ENCODE assay signal across 8 mouse cellular contexts in the genomic region with DNA sequence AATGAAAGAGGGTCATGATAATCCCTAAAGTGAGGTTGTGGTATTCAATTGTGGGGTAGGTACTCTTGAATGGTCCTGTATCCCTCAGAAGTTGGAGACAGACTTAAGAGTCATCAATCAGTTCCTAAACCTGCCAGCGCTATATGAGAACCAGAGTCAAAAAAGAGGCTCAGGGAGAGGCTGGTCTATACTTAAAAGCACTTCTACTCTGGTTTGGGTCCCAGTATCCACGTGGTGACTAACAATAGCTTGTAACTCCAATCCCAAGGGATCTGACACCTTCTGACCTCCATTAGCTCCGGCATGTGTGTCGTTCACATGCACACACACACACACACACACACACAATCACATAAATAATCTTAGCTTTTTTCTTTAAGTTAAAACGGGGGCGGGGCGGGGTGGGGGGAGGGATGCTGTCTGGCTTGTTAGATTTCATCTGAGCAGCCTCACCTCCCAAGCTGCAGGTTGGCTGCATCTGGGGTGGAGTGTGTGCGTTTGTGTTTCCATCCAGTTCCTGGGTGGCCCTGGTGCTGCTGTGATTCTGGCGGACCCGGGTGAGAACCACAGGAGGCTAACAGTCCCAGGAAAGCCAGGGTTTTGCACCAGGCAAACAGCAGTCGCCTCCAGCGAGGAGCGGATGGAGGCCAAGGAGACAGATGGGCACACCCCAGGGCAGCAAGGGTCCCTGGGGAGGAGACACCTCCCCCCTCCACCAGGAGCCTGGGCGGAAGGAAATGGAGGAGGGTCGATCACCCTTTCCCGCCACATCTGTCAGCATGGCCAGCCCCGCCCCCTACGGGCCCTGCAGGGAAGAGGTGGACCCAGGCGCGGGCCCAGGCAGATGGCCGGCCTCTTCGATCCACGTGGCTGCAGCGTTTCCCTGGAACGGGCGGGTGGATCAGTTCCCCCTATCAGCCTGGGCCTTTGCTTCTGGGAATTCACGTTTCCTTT. TPM values are rescaled to one million over a fixed set of nuclear protein-coding genes. Genes with fewer than 3 reads are reported as not detected.
DNase-seq lines count a peak whose midpoint lies in the region; ATAC-seq and TF ChIP-seq lines count a peak whose summit lies in the region.

No protein-coding gene starts in this region.

- no peaks in the 10 kb centered on the region for H3K36me3 ChIP-seq in embryonic facial prominence, embryonic 11.5 days (replicated peaks; ENCODE audit: control insufficient read depth, insufficient read depth, low read depth, low read length)
- H3K36me3 ChIP-seq in heart, embryonic 10.5 days = no peaks in the 10 kb centered on the region
- no peaks in the 10 kb centered on the region for H3K36me3 ChIP-seq in neural tube, embryonic 15.5 days

- TF ChIP-seq CTCF in lung, adult 2 months (IDR thresholded peaks at IDR 0.05; ENCODE audit: insufficient read depth, low read length) = no peak

- no peaks in the 10 kb centered on the region for H3K27me3 ChIP-seq in embryonic facial prominence, embryonic 11.5 days (ENCODE audit: control insufficient read depth, insufficient read depth, low read length)
- H3K27me3 ChIP-seq in heart, embryonic 10.5 days (ENCODE audit: insufficient read depth, poor library complexity, severe bottlenecking) = 0 out of 2 replicates have a peak, but pooled peaks cover 8% of the 10 kb centered on the region
- no peaks in the 10 kb centered on the region for H3K27me3 ChIP-seq in neural tube, embryonic 15.5 days (replicated peaks)

- peaks cover 12% of the 10 kb centered on the region for H3K4me1 ChIP-seq in embryonic facial prominence, embryonic 11.5 days (ENCODE audit: control insufficient read depth, insufficient read depth, low read length)
- H3K4me1 ChIP-seq in heart, embryonic 10.5 days = peaks cover 66% of the 10 kb centered on the region
- peaks cover 17% of the 10 kb centered on the region for H3K4me1 ChIP-seq in lung, adult 2 months (ENCODE audit: control insufficient read depth, insufficient read depth, low read length)
- peaks cover 23% of the 10 kb centered on the region for H3K4me1 ChIP-seq in neural tube, embryonic 15.5 days

- peak overlapping the region; percentile 13 for H3K4me3 ChIP-seq in embryonic facial prominence, embryonic 11.5 days (ENCODE audit: low read depth, low read length)
- H3K4me3 ChIP-seq in heart, embryonic 10.5 days = peak overlapping the region; percentile 53
- peak overlapping the region; percentile 4 for H3K4me3 ChIP-seq in lung, adult 2 months (replicated peaks; ENCODE audit: extremely low read depth, low read depth, low read length)
- peak overlapping the region; percentile 31 for H3K4me3 ChIP-seq in neural tube, embryonic 15.5 days (replicated peaks)

- DNase-seq in 416B (ENCODE audit: low read depth) = peak; percentile 92
- peak; percentile 95 for DNase-seq in adrenal gland, postnatal 14 days
- peak; percentile 90 for DNase-seq in embryonic facial prominence, embryonic 11.5 days (ENCODE audit: low spot score)
- DNase-seq in heart, embryonic 10.5 days (ENCODE audit: low spot score) = peak; percentile 96
- peak; percentile 85 for DNase-seq in kidney, adult 9 months
- peak; percentile 80 for DNase-seq in lung, adult 2 months
- peak; percentile 52 to 55 for DNase-seq in thymus, postnatal 10 days (ENCODE audit: low spot score in 2 of 2)

- peak overlapping the region; percentile 53 for H3K9ac ChIP-seq in embryonic facial prominence, embryonic 11.5 days (replicated peaks; ENCODE audit: low read length)
- H3K9ac ChIP-seq in neural tube, embryonic 15.5 days (replicated peaks) = peak overlapping the region; percentile 40

- ATAC-seq in embryonic facial prominence, embryonic 11.5 days (replicated peaks; ENCODE audit: insufficient number of reproducible peaks, low FRiP score, low TSS enrichment, low read depth) = peak; percentile 57
- ATAC-seq in neural tube, embryonic 15.5 days (ENCODE audit: low FRiP score) = 0 out of 2 replicates have a peak, but pooled peaks have one; percentile 48

- WGBS in embryonic facial prominence, embryonic 11.5 days = 1% methylated on average over 27 of the region's 27 CpGs
- under 1% methylated on average over 27 of the region's 27 CpGs for WGBS in heart, embryonic 10.5 days
- 5% methylated on average over 27 of the region's 27 CpGs for WGBS in lung, adult 2 months
- 2% methylated on average over 27 of the region's 27 CpGs for WGBS in neural tube, embryonic 15.5 days

- H3K9me3 ChIP-seq in embryonic facial prominence, embryonic 11.5 days (replicated peaks; ENCODE audit: control insufficient read depth, low read length) = no peaks in the 10 kb centered on the region
- no peaks in the 10 kb centered on the region for H3K9me3 ChIP-seq in heart, embryonic 10.5 days
- H3K9me3 ChIP-seq in neural tube, embryonic 15.5 days (replicated peaks) = no peaks in the 10 kb centered on the region

- peak overlapping the region; percentile 55 for H3K4me2 ChIP-seq in embryonic facial prominence, embryonic 11.5 days (ENCODE audit: low read depth, low read length)
- peak overlapping the region; percentile 66 for H3K4me2 ChIP-seq in neural tube, embryonic 15.5 days

- H3K27ac ChIP-seq in embryonic facial prominence, embryonic 11.5 days (replicated peaks; ENCODE audit: low read depth, low read length) = peak overlapping the region; percentile 75
- peak overlapping the region; percentile 94 for H3K27ac ChIP-seq in heart, embryonic 10.5 days
- H3K27ac ChIP-seq in neural tube, embryonic 15.5 days (replicated peaks) = no peak overlapping the region

- no peak for TF ChIP-seq POLR2A in lung, adult 2 months (IDR thresholded peaks at IDR 0.05; ENCODE audit: borderline replicate concordance, extremely low read depth, low read depth, low read length)

RNA-seq across cellular contexts. Expression of a gene that starts 37.0 kb away (rescaled TPM):
- total RNA-seq in adrenal gland, postnatal 14 days (2021) = 2.2 and 11.5 TPM in 2 replicates
- polyA plus RNA-seq in embryonic facial prominence, embryonic 11.5 days (2014; fragmentation: Nextera tagmentation; extraction: Ambion mirVana) = 7.0 and 8.6 TPM in 2 replicates
- 2.2 and 3.8 TPM in 2 replicates for polyA plus RNA-seq in heart, embryonic 10.5 days (2016; fragmentation: Nextera tagmentation; extraction: Ambion mirVana)
- polyA plus RNA-seq in lung, adult 2 months (2012; rRNA removed) = 44.3 and 53.7 TPM in 2 replicates
- polyA plus RNA-seq in neural tube, embryonic 15.5 days (2015; fragmentation: Nextera tagmentation; extraction: Ambion mirVana) = 3.7 and 9.8 TPM in 2 replicates

RNA-seq across cellular contexts. Expression of a gene that starts 50.0 kb away (rescaled TPM):
- 300 and 316 TPM in 2 replicates for total RNA-seq in adrenal gland, postnatal 14 days (2021)
- 370 and 382 TPM in 2 replicates for polyA plus RNA-seq in embryonic facial prominence, embryonic 11.5 days (2014; fragmentation: Nextera tagmentation; extraction: Ambion mirVana)
- 281 and 310 TPM in 2 replicates for polyA plus RNA-seq in heart, embryonic 10.5 days (2016; fragmentation: Nextera tagmentation; extraction: Ambion mirVana)
- polyA plus RNA-seq in lung, adult 2 months (2012; rRNA removed) = 413 and 456 TPM in 2 replicates
- 453 and 482 TPM in 2 replicates for polyA plus RNA-seq in neural tube, embryonic 15.5 days (2015; fragmentation: Nextera tagmentation; extraction: Ambion mirVana)
